Mouse (Mus musculus) stomach, postnatal 0 days (tissue): ENCODE measurements around the gene Txndc2.

ENCODE experiments used
- CTCF ChIP-seq: IDR thresholded peaks from 2 replicates; pipeline ENCODE4 v1.5.1; 2016; ENCODE audit warnings: antibody characterized with exemption, low read depth, mild to moderate bottlenecking, moderate library complexity
- EP300 ChIP-seq: optimal IDR thresholded peaks from 2 replicates; pipeline ENCODE3; 2016; ENCODE audit warnings: antibody characterized with exemption

DNA sequence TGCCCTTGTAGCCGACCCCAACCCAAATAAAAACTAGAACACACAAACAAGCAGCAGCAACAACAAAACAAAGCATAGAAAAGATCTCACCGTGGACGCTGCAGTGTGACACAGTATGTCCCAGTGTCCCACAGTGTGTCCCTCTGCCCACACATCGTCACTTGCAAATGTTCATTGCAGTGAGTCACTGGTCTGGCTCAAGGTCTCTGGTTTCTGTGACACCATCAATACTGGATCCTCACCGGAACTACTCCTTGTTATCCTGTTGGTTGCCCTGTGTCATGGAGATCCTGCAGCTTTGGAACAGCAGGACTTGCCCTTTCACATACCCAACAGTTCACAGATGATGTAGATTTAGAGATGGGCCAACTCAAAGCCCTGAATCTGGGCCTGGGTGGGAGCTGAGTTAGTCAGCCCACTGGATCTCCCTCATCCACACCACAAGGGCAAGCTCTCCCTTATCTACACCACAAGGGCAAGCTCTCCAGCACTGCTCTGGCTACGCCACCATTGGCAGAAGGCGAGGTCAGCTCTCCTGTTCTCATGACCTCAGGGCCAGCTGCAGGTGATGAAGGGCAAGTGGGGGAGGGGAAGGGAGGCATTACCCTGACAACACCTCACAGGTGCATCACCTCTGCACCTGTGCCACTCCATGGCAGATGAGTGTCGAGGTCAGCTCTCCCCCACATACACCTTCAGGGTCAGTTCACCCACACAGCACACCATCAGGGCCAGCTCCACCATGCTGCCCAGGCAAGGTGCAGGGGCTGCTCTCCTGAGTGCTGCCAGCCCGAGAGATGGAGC is 6.6 kb upstream of the Txndc2 start:
- no peak for TF ChIP-seq CTCF
- TF ChIP-seq EP300: no peak
